Mouse (Mus musculus) CD4-positive, CD25-positive, alpha-beta regulatory T cell, adult 4 months (primary cell): ENCODE data around the gene Dennd4c. TPM values are rescaled to one million over a fixed set of nuclear protein-coding genes. Genes with fewer than 3 reads are reported as not detected.
"Not testable (repeated sequence)": the region's sequence is repeated elsewhere in the genome, so short reads cannot be mapped to it uniquely, and the experiment has no call there.

Experiments used
- ATAC-seq: one replicate; pipeline ENCODE4 v1.8.0; 2017
- polyA plus RNA-seq, 2 experiments: library from polyadenylated mRNA; unstranded; fragments of 100-300 nt; shearing (Covaris generic); gene quantifications; one replicate each; pipeline ENCODE4 v1.2.1; 2017

Gene Dennd4c
- polyA plus RNA-seq, 2 experiments from 2014 or later, result 5.3 to 6.0 TPM

GRCm38 (mm10) chr4:86810604-86811003 lies 62.2 kb downstream of the Dennd4c start:
- no peak for ATAC-seq

GRCm38 (mm10) chr4:86814850-86815249 lies 66.5 kb downstream of the Dennd4c start:
- no peak for ATAC-seq

- peak; percentile 91 for ATAC-seq
Observed at GRCm38 (mm10) chr4:86823169-86823568, 74.8 kb downstream of the Dennd4c start.

- ATAC-seq, result no peak
Observed at GRCm38 (mm10) chr4:86825143-86825542, 76.8 kb downstream of the Dennd4c start.

- no peak for ATAC-seq
Observed at GRCm38 (mm10) chr4:86831896-86832295, 83.5 kb downstream of the Dennd4c start.

GRCm38 (mm10) chr4:86841141-86841540 lies 92.8 kb downstream of the Dennd4c start:
- not testable (repeated sequence) for ATAC-seq

DNA sequence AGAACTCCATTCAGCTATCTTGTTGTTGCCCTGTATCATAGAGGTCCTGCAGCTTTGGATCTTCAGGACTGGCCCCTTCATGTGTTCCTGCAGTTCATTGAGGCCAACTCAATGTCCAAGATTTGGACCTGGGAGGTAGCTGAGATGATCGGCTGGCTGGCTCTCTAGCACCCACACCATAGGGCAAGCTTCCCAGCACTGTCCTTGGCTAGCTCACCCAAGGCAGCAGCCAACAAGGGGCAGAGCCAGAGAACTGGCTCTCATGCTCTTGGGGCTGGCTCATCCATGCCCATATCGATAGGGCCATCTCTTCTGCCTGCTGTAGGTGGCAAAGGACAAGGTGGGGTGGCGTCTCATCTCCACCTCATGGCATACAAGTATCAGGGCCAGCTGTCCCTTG lies 97.0 kb downstream of the Dennd4c start:
- no peak for ATAC-seq

DNA sequence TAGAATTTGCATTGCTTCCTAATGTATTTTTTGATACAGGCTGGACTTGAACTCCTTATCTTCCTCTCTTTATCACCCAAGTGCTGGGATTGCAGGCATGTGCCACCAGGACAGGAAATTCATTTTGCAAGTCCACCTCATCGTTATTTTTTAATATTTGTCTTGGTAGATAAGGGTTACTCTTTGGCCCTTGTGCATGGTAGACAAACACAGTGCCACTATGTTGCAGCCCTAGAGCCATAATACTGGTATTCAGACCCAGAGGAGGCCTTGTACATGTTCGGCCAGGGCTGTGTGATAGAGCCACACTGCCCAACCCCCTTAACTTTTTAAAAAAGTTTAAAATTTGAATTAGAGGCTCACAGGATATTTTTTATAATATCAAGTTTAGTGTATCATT lies 98.9 kb downstream of the Dennd4c start:
- ATAC-seq, result no peak

- no peak for ATAC-seq
Observed at GRCm38 (mm10) chr4:86851331-86851730, 103.0 kb downstream of the Dennd4c start.

DNA sequence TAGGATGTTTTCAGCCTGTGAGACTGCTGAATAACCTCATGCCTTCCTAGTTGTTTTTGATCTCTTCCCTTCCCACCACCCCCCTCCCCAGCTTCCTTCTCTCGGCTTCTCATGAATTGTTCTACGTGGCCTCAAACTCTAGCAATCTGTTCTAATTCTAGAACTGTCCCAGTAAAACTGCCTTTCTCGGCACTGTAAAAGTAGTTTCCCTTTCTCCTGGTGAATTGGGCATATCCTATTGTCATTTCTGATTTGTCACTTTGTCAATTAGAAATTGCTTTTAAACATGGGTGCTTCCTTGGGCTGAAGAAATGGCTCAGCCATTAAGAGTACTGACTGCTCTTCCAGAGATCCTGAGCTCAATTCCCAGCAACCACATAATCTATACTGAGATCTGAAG lies 103.7 kb downstream of the Dennd4c start:
- no peak for ATAC-seq

- ATAC-seq, result no peak
Observed at GRCm38 (mm10) chr4:86852813-86853590, 104.6 kb downstream of the Dennd4c start.

- peak; percentile 12 for ATAC-seq
Observed at GRCm38 (mm10) chr4:86856304-86857112, 108.2 kb downstream of the Dennd4c start.

DNA sequence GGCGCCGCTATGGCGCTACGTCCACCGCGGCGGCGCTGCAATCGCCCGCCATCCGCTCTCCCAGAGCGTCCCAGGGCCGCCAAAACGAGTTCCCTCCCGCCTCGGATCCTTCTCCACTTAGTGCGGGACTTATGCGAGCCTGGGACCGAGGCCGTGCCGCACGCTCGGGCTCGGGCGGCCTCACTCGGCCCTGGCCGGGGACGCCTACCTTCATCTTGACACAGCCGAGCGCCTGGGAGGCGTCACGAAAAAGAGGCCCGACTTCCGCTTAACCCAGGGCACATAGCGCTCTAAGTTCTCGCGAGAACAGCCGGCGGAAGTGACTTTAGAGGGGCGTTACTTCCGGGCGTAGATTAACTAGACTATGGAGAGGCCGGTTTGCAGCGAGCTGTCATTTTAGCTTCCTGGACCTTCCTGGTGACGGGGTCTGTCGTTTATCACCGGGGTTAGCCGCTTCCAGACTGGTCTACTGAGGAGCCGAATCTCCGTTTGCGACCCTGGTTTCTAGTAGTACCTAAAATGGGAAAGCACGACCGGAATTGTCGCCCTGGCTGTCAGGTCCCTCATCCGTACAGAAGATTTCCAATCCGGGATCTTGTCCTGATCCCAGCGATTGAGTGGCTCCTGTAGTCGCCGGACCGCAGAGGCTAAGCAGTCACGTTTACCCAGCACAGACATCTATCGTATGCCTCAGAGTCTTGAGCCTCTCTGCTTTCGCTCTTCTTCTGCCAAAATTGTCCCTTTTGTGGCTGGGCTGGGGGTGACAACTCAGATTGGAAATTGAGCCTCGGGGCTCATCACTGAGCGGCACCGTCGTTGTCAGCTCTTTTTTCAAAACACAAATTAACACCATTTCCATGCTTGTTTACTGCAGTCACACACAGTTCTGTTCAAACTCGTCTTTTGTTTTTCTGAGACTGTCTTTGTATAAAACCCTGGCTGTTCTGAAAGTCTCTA lies 109.0 kb downstream of the Dennd4c start, which contains the start of gene Rps6:
TSS of gene Rps6 (minus strand) at position 300 of the 957 bp plus-strand sequence.
- ATAC-seq, result peak; percentile 98

GRCm38 (mm10) chr4:86858070-86858440 lies 109.7 kb downstream of the Dennd4c start:
- no peak for ATAC-seq

DNA sequence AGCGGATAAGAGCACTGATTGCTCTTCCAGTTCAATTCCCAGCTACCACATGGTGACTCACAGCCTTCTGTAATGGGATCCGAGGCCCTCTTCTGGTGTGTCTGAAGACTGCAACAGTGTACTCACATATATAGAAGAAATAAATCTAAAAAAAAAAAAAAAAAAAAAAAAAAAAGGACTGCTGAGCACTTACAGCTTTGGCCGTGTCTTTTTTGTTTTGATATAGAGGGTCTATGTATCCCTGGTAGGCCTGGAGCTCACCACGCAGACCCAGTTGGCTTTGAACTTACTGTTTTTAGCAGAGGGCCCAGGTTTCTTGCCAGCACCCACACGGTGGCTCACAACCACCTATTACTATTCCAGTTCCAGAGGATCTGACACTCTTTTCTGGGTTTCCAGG lies 115.7 kb downstream of the Dennd4c start:
- ATAC-seq, result no peak

GRCm38 (mm10) chr4:86871988-86872387 lies 123.6 kb downstream of the Dennd4c start:
- no peak for ATAC-seq

GRCm38 (mm10) chr4:86873072-86873471 lies 124.7 kb downstream of the Dennd4c start:
- ATAC-seq, result no peak

DNA sequence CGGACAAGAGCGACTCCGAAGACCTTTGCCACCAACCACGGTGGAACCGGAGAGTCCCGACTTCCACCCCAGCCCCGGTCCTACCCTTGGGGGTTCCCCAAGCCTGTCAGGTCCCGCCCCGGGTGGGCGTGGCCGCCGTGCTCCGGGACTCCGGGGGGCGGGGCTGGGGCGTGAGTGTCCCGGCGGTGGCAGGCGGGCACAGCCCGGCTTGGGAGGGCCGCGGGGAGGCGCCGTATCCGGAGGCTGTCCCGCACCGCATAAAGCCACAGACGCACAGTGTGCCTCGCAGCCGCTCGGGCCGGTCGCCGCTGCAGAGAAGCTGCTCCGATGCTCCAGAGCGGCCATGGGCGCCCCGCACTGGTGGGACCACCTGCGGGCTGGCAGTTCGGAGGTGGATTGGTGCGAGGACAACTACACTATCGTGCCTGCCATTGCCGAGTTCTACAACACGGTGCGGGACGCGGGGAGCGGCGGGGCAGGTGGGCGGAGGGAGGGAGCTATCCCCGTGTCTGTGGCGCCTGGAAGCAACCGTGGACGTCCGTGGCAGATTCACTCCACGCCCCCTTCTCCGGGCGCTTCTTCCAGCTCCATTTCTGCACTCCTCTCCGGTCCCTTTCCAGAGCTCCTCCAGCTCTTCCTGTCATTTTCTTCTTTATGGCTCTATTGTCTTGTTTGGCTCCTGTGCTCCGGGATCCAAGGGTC lies 125.9 kb downstream of the Dennd4c start, which contains the start of gene Acer2:
TSS of gene Acer2 (plus strand) at position 251 of the 702 bp plus-strand sequence.
- peak; percentile 88 for ATAC-seq

- no peak for ATAC-seq
Observed at GRCm38 (mm10) chr4:86879477-86879876, 131.1 kb downstream of the Dennd4c start.

DNA sequence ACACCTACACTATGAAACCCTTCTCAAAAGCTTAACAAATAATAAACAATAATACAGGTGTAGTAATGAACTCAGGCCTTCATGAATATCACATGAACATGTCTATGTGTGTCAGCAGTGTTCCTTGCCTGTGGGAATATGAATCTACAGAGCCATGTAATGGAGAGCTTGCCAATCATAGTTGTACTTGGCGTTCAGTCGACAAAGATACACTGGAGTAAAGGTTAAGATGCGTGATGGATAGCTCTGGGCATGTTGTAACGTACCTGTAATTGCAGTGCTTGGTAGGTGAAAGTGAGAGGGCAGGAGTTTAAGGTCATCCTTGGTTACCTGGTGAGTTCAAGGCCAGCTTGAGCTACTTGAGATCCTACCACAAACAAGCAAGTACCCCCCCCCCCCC lies 132.8 kb downstream of the Dennd4c start:
- no peak for ATAC-seq

- ATAC-seq, result no peak
Observed at GRCm38 (mm10) chr4:86882413-86882812, 134.1 kb downstream of the Dennd4c start.

DNA sequence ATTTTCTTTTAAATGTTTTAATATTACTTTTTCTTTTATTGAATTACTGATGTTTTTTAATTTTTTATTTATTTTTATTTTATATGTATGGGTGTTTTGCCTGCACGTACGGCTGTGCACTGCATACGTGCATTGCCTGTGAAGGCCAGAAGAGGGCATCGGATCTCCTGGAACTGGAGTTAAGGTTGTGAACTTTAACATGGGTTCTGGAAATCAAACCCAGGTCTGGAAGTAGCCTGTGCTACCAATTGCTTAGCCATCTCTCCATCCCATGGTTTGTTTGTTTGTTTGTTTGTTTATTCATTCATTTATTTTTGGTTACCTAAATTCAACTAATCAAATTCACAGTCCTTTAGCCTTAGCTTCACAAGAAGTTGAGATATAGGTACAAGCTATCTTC lies 136.6 kb downstream of the Dennd4c start:
- peak; percentile 48 for ATAC-seq
